Mouse (Mus musculus) frontal cortex, postnatal 25 days (tissue): ENCODE results near the gene Procr.
A peak's percentile ranks its signal among the peaks of the same experiment; 100 is the strongest.
"Not testable (repeated sequence)": the region's sequence is repeated elsewhere in the genome, so short reads cannot be mapped to it uniquely, and the experiment has no call there.

ENCODE experiments used
- DNase-seq, 2 experiments: peaks; one replicate each; pipeline ENCODE4 v3.0.0; 2022; ENCODE audit warnings: low spot score in 2 of 2

Procr gene

DNA sequence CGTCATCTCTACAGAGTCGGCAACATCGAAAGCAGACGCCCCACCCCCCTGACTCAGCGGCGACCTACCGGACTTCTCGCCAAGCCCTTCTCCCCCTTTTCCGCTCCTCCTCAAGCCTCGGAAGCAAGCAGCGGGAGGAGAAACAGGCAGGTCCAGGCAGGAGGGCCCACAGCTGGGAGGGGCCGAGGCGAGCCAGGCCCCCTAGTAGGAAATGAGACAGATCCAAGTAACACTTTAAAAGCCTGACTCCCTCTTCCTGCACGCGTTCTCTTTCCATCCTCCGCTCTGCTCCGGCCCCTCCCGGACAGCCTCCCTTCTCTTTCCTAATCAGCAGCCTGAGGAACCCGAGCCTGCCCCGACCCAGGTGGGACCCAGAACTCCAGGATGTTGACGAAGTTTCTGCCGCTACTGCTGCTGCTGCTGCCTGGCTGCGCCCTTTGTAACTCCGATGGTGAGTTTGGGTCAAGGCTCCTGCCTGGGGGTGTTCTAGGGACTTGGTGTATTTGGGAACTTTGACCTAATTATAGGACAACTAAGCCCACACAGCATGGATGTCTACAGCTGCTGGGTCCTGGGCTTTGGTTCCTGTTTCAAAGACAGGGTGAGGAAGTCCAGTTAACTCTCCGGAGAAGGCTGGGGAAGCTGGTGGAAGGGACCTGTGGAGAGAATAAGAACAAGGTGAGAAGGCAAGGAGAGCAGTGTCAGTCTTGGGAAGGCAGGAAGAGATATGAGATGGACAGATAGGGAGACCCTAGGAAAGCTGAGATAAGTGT lies at the start of gene Procr:
TSS of gene Procr (plus strand) at position 104 of the 773 bp plus-strand sequence.
- DNase-seq, result no peak

DNA sequence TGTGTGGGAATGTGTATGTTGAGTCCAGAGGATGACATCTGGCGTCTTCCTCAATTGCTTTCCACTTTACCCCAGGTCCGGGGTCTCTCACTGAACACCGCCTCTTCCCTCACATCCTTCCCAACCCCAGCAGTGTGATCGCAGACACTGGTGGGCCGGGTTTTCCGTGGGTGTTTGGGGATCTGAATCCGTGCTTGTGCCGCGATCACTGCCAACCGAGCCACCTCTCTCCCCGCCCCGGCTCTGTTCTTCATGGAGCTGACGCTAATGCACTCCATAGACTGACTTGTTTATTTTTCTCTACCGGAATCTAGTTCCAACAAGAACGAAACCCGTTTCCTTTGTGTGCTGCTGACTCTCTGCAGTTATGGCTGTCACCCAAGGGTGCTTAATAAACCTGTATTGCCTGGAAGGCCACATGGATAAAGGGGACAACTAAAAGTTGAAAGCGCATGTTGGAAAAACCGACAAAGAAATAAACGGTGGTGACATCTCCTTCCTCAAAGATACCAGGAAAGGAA lies 49.5 kb upstream of the Procr start:
- DNase-seq, result no peak

DNA sequence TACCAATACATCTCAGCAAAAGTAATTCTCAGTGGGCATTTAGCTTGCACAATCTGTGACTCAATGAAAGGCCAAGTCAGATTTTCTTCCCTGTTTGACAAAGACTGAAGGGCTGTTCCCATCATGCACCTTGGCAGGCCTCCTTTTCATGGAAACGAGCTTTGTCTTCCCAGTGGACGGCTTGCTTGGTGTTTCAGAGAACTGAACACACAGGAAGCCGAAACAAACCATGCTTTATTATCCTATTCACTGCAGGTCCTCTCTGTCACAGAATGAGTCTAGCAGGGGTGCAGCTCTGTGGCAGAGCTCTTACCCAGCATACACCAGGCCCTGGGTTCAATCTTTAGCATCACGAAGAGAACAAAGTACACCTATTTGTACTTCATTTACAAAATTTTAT lies 47.3 kb upstream of the Procr start:
- DNase-seq, result no peak

DNA sequence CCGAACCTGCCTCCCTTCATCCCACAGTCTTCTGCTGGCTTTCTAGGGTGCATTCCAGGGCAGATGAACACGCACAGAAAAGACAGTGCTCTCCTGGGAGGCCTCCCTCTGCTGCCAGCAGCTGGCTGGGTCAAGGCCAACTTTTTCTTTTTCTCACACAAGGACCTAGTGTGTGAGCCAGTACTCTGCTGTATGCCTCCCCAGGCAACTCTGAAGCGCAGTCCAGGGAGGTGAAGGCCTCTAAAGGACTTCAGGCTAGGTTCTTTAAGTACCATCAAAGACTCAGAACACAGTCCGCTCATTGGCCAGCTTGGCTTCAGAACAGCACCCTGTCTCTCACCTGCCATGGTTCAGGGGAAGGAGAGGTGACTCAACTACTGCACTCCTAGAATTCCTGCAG lies 43.7 kb upstream of the Procr start:
- DNase-seq, result no peak

DNA sequence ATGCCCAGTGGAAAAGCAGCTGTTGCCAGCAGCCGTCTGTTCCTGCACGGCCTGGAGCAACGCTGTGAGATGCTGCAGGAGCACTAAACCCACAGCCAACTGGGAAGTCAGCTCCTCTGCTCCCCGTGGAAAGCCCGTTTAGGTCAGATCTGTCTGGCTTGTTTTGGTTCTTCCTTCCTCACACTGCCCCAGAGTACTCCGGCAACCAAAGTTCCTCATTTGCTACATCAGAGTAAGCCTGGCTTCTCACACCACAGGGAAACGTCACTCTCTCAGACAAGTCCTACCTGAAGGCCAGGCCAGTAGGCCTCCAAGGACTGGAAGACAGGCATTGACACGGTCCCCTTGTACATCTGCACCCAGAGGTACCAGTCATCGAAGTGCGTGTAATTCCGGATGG lies 40.4 kb upstream of the Procr start:
- DNase-seq, result no peak

DNA sequence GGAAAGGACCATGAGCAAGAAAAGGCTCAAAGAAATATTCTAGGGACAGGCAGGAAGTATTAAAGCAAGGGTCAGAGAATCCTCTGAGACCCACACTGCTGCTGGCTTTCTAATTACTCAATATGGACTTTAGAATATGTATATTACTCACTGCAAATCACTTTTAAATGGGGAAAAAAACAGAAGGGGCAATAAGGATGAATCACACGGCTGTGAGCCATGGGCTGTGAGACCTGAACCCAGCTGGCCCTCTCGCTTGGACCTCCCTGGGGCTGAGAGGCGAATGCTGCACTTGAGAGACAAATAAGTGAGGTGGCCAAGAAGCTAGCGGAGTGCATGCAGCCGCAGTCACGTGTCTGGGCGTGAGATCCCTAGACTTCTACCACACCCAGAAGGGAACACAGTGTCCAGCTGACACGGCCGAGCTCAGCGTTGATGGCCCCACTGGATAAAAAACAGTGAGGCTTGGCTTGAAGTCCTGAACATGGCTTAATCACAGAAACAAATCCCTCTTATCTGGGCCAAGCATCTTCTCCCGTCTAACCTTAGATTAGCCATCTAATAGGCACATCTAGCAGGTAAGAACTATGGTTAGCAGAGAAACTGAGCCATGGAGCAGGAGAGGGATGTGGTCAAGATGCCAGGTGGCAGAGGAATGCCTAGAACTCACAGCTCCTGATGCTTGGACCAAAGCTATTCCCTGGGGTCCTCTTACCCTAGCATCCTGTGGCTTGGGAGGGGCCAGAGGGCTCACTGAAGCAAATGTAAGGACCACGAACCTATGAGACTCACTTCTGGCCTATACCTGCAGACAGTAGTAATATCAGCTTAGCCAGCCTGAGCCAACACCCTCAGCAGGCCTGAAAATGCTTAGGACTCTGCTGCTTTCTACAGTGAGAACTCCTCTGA lies 33.6 kb upstream of the Procr start:
- no peak for DNase-seq

DNA sequence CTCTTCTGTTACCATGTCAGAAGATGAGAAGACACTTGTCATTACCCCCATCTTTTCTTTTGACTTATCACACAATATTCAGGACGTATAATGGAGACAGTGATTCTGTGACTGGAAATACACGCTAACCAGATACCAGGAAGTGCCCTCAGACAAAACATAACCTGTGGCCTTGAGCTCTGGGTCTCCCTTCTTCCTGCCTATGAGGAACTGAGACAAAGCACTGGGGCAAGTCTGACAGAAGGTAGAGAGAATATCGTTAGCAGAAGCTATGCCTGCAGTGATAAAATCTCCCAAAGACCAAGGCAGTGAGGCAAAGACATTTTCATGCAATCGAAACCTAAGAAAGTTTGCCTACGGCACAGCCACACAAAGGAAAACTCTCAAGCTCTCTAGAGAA lies 30.3 kb upstream of the Procr start:
- no peak for DNase-seq

DNA sequence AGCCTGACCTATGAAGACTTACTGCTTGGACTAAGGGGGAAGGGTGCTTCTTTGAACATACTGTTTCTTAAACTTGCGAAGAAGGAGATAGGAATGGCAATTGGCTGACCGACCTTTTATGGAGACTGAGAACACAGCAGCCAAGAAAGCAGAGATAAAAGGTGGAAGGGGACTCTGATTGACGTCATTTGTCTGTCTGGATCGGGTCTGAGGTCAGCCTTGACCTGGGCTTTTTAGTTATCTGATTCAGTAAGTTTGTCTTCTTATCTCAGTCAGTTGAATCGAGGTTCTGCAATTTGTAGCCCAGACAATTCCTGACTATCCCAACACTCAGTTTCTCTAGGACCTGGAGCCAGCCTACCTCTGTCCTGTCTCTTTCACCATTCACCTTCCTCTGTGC lies 26.9 kb upstream of the Procr start:
- DNase-seq, result no peak

DNA sequence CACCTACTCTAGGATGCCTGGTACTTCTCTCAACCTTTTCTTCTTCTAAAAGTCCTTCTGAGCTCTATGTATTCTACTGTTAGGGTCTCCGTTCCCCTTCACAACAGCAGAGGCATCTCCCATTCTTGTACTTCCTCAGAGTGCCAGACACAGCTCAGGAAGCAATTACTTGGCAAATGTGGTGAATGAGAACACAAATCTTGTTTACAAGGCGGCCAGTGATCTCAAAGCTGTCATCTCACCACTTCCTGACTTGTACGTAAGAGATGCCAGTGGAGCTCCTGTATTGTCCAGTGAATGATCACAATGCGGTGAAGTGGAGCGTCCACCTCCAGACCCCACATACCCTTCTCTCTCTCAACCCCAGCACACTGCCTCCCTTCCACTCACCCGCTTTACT lies 26.4 kb upstream of the Procr start:
- no peak for DNase-seq

DNA sequence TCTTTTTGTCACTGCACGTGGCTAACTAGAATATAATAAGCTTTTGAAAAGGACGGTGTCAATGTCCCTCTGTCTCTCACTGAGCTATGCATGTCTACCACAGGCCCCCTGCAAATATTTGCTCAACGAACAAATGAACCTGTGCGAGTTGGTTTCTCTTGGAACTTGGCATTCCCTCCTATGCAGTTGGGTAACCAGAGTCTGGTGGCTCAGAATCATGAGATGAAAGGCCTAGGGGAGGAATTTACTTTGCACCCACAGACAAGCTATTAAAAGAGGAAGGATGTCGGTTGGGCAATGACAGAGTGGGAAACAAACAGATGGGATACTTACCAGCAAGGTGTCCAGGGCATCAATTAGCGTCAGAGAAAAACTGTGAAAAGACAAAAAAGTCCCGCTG lies 24.6 kb upstream of the Procr start:
- no peak for DNase-seq

DNA sequence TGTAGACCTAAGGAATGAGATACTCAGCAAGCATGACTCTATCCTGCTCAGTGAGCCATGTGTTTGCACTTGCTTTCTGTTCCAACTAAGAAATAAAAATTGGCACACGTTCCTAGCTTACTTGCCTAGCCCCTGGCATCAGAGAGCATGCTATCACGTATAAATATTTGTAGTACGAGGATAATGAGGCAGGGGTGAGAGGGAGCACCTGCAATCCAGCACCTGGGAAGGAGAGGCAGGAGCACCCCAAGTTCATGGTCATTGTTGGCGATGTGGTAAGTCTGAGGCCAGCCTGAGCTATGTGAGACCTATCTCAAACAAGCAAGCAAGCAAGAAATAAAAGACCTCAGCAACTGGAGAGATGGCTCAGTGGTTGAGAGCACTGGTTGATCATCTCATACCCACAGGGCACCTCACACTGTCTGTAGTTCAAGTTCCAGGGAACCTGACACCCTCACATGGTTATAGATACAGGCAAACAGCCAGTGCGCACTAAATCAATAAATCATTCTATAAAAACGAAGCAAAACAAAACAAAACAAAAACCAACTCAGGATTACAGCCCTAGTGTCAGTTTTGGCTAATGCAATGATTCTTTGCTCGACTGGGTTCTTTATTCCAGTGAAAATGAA lies 23.0 kb upstream of the Procr start:
- DNase-seq, result no peak

DNA sequence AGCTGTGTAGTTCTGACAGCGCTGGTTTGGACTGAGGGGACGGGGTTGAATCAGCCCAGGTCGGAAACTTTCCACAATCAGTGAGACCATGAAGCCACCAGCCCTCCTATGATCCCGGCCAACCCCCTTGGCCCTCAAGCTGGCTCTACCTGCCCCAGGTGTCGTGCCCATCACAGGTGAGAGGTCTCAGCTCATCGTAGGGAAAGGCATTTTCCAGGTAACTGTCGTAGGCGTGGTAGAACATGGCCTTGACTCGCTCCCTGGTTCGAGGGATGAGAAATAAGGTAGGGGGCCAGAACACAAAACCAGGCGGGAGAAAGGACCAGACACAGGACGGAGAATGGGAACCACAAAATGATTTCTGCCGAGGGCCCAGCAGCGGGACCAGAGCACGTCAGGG lies 22.2 kb upstream of the Procr start:
- no peak for DNase-seq

DNA sequence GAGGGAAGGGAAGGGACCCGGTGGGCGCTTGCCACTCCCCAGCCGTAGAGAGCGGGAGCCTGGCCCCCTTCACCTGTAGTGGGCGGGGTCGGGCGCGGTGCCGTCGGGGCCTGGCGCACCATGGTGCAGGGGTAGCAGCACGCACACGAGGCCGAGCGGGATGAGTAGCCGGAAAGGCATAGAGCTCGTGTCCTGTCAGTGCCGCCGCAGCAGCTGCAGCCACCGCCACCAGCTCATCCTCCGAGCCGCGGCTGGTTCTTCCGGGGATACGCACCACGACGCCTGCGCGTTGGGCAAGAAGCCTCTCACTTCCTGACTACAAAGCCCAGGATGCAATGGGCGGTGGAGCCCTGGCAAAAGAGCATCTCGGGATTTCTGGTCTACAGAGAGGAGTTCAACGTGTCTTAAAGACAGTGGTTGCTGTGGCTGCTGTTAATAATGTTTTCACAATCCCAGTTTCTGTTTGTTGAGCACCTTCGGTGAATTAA lies 21.7 kb upstream of the Procr start, which contains the start of gene Edem2:
TSS of gene Edem2 (minus strand) at position 318 of the 488 bp plus-strand sequence.
- peak; percentile 81 to 88 for DNase-seq

DNA sequence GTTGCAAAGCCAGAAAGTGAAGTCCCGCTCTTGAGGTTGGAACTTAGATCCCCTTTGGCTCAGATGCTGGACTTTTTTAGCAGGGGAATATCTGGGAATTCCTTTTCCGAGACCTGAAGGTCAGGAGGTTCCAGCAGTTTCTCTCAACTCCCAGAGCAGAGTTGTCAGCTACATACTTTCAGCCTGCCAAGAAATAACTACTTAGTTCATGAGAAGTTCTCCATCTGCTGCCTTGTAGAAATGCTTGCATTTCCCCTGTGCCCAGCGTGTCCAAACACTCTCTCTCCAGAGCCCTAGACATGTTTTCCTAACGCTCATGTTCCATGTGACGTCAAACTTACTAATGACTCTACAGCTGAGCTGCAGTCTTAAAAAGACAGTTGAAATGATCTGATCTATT lies 15.8 kb upstream of the Procr start:
- no peak for DNase-seq

DNA sequence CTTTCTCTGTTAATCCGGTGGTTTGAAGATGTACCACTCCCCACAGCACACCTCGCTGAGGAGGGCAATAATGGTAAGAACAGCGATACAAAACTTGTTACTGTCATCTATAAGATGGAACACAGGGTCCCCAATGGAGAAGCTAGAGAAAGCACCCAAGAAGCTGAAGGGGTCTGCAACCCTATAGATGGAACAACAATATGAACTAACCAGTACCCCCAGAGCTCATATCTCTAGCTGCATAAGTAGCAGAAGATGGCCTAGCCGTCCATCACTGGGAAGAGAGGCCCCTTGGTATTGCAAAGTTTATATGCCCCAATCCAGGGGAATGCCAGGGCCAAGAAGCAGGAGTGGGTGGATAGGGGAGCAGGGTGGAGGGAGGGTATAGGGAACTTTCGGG lies 15.2 kb upstream of the Procr start, which contains the start of gene Gm17581:
TSS of gene Gm17581 (minus strand) at position 101 of the 400 bp plus-strand sequence.
- DNase-seq, result not testable (repeated sequence)

DNA sequence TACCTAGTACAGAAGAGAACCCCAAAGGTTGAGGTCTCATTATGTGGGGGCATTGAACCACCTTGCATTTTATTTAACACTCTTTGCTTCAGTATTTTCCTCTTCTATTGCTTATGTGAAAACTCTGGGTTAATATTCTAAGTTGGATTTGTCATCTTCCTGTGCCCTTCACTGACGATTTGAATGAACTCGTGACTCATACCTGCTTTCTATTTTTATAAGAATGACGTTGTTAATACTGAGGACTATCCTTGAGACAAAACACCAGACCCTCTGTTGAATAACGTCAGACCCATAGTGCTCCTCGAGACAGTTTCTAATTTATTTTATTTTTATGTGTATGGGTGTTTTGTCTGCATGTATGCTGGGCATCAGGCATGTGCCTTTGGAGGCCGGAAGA lies 14.0 kb upstream of the Procr start:
- no peak for DNase-seq

DNA sequence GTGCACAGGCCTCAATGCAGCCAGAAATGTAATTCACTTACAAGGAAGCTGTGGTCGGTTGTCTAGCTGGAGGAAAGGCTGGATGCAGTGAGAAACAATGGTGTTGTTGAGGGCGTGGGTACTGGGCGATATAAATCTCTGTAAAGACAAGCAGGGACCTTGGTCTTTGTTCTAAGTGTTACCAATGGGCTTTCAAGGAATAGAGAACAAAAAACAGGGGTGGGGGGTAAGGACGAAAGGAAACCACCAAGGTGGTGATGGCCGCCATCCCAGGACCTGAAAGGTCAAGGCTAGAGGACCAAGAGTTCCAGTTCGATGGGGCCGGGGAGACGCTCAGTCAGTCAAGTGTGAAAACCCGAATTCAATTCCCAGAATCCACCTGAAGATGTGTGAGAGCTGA lies 13.1 kb upstream of the Procr start:
- no peak for DNase-seq

DNA sequence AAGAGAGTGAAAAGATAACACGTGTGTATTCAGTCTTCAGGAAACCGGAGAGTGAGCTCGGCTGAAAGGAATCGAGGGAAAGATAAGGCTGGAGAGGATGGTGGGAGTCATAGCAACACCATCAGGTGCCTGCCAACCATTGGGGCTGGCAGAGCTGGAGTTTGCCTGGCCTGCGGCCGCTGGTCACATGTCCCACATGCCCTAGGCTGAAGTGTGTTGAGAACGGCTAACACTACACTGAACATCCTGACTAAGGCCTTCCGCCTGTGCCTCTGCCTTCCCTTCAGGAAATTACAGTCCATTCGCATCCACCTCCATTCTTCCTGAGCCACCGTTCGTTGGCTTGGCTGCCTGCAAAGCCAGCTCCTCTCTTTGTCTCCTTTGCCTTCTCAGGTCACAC lies 8.7 kb upstream of the Procr start:
- no peak for DNase-seq

DNA sequence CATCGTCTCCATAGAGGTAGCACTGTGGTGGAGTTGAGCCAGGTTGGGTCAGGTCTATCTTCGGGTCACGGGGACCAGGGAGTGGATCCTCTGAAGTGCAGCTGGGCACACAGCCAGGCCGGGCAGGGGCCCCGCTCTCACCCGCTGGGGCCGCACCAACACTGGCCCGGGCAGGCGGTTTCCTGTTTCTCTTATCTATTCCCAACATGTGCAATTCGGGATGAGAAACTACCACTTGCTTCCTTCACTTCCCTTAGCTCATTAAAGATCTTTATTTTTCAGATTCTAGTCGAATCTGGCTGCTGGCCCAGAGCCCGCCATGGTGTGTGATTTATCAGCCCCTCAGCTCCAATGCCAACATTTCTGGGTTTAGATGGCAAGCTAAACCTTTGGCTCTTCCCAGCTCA lies 8.0 kb upstream of the Procr start:
- no peak for DNase-seq

DNA sequence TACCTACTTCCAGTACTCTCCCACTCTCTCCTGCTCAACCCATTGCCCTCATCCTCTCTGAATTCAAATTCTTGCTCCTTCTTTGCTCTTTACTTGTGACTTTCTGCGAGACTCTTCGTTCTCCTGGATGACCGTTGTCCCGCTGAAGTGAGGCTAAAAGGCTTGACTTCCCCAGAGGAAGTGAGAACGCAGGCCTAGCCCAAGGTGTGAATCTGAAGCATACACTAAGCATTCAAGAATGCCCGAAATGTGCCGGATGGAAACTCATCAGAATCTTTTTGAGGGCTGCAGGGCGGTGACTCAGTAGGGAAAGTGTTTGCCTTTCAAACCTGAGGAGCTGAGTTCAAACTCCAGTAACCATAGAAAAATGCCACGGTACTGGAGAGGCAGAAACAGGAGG lies 7.6 kb upstream of the Procr start:
- no peak for DNase-seq

DNA sequence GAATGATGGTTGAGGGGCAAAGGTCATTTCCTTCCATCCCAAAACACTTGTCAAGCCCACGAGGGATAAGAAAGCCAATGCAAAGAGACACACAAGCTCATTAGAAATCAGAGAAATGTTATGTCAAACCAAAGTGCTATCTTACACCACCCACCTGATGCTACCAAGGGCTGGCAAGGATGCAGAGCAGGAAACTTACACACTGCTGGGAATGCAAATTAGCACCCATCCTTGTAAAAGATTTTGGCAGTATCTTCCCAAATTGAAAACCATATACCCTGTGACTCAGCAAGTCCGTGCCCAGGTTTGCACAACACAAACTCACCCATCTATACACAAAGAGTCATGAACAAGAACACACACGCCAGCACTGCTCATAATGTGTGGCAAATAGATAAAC lies 5.4 kb upstream of the Procr start:
- DNase-seq, result no peak

DNA sequence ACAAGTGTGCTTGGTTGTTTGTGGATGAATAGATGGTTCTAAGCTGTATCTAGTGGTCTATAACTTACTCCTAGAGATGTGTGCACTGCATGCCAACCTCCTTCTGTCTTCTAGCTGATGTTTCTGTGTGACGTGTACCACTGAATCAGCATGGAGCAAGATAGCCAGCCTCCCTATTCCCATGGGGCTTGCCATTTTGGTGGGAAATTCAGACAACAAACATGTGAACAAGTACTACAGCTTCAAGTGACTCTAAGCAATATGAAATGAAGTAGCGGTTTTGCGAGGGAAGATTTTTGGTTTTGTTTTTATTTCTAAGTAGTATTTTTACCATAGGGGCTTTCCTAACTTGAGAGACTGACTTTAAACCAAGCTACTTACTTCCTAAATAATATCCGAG lies 1.5 kb upstream of the Procr start:
- no peak for DNase-seq
